Mouse (Mus musculus) bone marrow, adult 2 months (tissue): ENCODE data around the gene Agap3. TPM values are rescaled to one million over a fixed set of nuclear protein-coding genes. Genes with fewer than 3 reads are reported as not detected.

Experiments
- H3K27ac ChIP-seq: fragments of 200-500 bp; 2 replicates; pipeline ENCODE4 v1.5.1; 2012; ENCODE audit warnings: low read depth, mild to moderate bottlenecking, control low read depth, inconsistent platforms, low read length; ENCODE audit not compliant: control insufficient read depth, poor library complexity, insufficient read depth
- H3K4me1 ChIP-seq: fragments of 200-500 bp; 2 replicates; pipeline ENCODE4 v1.6.1; 2011; ENCODE audit warnings: low read length; ENCODE audit not compliant: control insufficient read depth, insufficient read depth
- H3K4me3 ChIP-seq: fragments of 200-500 bp; replicated peaks from 2 replicates; pipeline ENCODE3; 2011; ENCODE audit warnings: mild to moderate bottlenecking, low read depth, low read length, control low read depth; ENCODE audit not compliant: control insufficient read depth
- CTCF ChIP-seq: fragments of 200-500 bp; IDR thresholded peaks from 2 replicates; pipeline ENCODE4 v1.5.1; 2011; ENCODE audit warnings: low read length, control low read depth; ENCODE audit not compliant: control insufficient read depth, insufficient read depth
- POLR2A ChIP-seq: fragments of 200-500 bp; IDR thresholded peaks from 2 replicates; pipeline ENCODE4 v1.6.1; 2011; ENCODE audit warnings: low read depth, mild to moderate bottlenecking, control low read depth, low read length, borderline replicate concordance; ENCODE audit not compliant: control insufficient read depth
- WGBS: fragments of 180-500 bp; shearing (Covaris S2); methylation state at CpG from one replicate; pipeline ENCODE4 v1.1.7; 2018; 5-methylcytosine and 5-hydroxymethylcytosine counted together
- polyA plus RNA-seq: library from polyadenylated mRNA; stranded (reverse); fragments of >200 nt; gene quantifications from 2 replicates; pipeline ENCODE4 v1.2.4, GENCODE M21; 2011; ENCODE audit warnings: low replicate concordance; ENCODE audit not compliant: missing spikeins, insufficient read depth, insufficient read length

Agap3 gene
- polyA plus RNA-seq, 1 experiment = 28.2 TPM

GRCm38 (mm10) chr5:24453283-24453984 is 1.5 kb downstream of the Agap3 start:
- Histone ChIP-seq H3K27ac (no peak overlapping the region), H3K4me3 (peak overlapping the region; percentile 71), H3K4me1 (peaks cover 2% of the 10 kb centered on the region)
- WGBS = 48% methylated on average over 5 of the region's 5 CpGs
- no peak for TF ChIP-seq POLR2A
- no peak for TF ChIP-seq CTCF

GRCm38 (mm10) chr5:24453985-24454303 is 2.0 kb downstream of the Agap3 start:
- H3K4me3 ChIP-seq = no peak overlapping the region

DNA sequence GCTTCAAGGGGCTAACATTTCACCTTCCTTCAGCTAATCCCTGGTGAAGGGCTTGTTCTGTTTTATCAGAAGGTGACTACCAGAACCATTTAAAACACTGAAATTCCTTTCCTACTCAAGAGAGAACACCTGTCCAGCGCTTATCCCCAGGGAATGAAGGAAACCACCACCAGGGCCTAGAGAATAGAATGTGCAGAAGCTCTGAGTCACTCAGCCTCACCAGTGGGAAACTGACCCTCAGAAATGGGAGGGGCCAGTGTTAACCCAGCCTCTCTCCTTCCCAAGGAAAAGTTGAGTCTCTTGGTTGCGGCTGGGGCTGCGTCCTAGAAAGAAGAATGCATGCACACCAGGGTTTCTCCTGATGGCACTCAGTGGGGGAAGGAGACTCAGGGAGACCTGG is 3.1 kb downstream of the Agap3 start:
- TF ChIP-seq CTCF (no peak), POLR2A (no peak)
- no peak overlapping the region for H3K27ac ChIP-seq
- H3K4me3 ChIP-seq = no peak overlapping the region
- H3K4me1 ChIP-seq = peaks cover 2% of the 10 kb centered on the region
- 92% methylated on average over 3 of the region's 3 CpGs for WGBS

More at GRCm38 (mm10) chr5:24453985-24454303, 2.0 kb downstream of the Agap3 start:
- Histone ChIP-seq H3K27ac (no peak overlapping the region), H3K4me1 (peaks cover 2% of the 10 kb centered on the region)
- WGBS = 25% methylated on average over 2 of the region's 2 CpGs
- TF ChIP-seq POLR2A (no peak), CTCF (no peak)

DNA sequence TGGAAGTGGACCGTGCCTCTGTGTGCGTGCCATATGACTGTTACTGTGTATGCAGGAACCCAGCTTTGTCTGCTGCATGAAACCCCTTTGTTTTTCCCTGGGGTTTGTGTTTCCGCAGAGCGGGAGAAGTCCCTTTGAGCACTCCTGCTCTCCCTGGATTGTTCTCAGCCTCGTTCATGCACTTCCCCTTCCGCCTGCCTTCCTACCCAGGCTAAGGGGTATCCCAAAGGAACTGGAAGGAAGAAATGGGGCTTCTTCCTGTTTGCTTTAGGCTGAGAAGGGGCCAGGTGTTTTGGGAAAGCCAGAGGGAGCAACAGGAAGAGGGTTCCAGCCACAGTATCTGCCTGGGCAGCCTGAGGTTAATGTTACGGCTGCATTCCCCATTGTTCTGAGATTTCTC is 3.6 kb downstream of the Agap3 start:
- Histone ChIP-seq H3K4me1 (peaks cover 2% of the 10 kb centered on the region), H3K27ac (no peak overlapping the region), H3K4me3 (no peak overlapping the region)
- 83% methylated on average over 7 of the region's 7 CpGs for WGBS
- TF ChIP-seq POLR2A = no peak
- TF ChIP-seq CTCF = no peak

GRCm38 (mm10) chr5:24466762-24467161 is 14.8 kb downstream of the Agap3 start:
- no peak overlapping the region for H3K27ac ChIP-seq
- 89% methylated on average over 12 of the region's 12 CpGs for WGBS

GRCm38 (mm10) chr5:24470600-24470999 is 18.6 kb downstream of the Agap3 start:
- Histone ChIP-seq H3K4me1 (no peaks in the 10 kb centered on the region), H3K27ac (no peak overlapping the region), H3K4me3 (no peak overlapping the region)
- TF ChIP-seq POLR2A (no peak), CTCF (peak; percentile 98)
- 17% methylated on average over 5 of the region's 5 CpGs for WGBS

More at GRCm38 (mm10) chr5:24466762-24467161, 14.8 kb downstream of the Agap3 start:
- H3K4me1 ChIP-seq = no peaks in the 10 kb centered on the region
- TF ChIP-seq CTCF (no peak), POLR2A (no peak)
- H3K4me3 ChIP-seq = no peak overlapping the region

- WGBS = 75% methylated on average over 7 of the region's 7 CpGs
- Histone ChIP-seq H3K27ac (no peak overlapping the region), H3K4me1 (no peaks in the 10 kb centered on the region), H3K4me3 (no peak overlapping the region)
- TF ChIP-seq POLR2A (no peak), CTCF (no peak)
Measured at GRCm38 (mm10) chr5:24472884-24473619, 21.1 kb downstream of the Agap3 start.

GRCm38 (mm10) chr5:24474025-24474722 is 22.2 kb downstream of the Agap3 start:
- H3K4me1 ChIP-seq = no peaks in the 10 kb centered on the region
- TF ChIP-seq POLR2A (no peak), CTCF (no peak)
- no peak overlapping the region for H3K4me3 ChIP-seq
- no peak overlapping the region; the same call in 1 of the 2 replicates for H3K27ac ChIP-seq
- WGBS = 16% methylated on average over 77 of the region's 77 CpGs
